Mouse (Mus musculus): ENCODE measurements around the gene Atp6v1c2. TPM values are rescaled to one million over a fixed set of nuclear protein-coding genes. Genes with fewer than 3 reads are reported as not detected.
A peak's percentile ranks its signal among the peaks of the same experiment; 100 is the strongest.

Gene Atp6v1c2
- total and polyA plus RNA-seq, 3 experiments: 0.19 to 0.42 TPM; not detected in 1

DNA sequence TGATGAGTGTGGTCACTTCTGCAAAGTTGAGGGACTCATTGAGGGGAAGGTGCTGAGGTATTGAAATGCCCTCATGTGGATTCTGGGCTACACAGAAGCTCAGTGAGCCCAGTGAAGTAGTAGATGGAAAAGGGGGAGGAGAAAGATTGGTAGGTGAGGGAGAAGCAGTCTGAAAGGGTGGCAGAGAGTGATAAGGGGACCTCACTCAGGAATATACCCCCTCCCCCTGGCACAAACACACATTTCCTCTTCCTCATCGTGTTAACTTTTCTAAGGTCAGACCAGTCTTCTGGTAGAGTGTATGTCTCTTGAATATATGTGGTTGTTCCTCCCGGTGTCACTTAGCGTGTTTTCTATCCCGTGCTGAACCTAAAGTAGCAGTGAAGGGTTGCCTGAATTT is 46.1 kb upstream of the Atp6v1c2 start:
- Histone ChIP-seq H3K79me2 (replicated peaks; ENCODE audit: control insufficient read depth, extremely low read depth, insufficient read depth, poor library complexity, severe bottlenecking) (no peaks in the 10 kb centered on the region), H3K4me3 (replicated peaks in 1 of 3; ENCODE audit: low read depth in 2 of 3, low read length in 2 of 3, poor library complexity in 1 of 3) (no peak overlapping the region), H3K9ac (ENCODE audit: insufficient read depth, low read depth) (no peak overlapping the region), H3K27ac (ENCODE audit: insufficient read depth, low read depth) (no peak overlapping the region), H3K9me3 (replicated peaks; ENCODE audit: low read length) (no peaks in the 10 kb centered on the region), H3K36me3 (replicated peaks in 1 of 2; ENCODE audit: control insufficient read depth in 1 of 2, insufficient read depth in 1 of 2, low read length in 1 of 2) (peaks cover 60 to 91% of the 10 kb centered on the region in 2 experiments), H3K27me3 (replicated peaks) (no peaks in the 10 kb centered on the region), H3K4me1 (ENCODE audit: control insufficient read depth in 1 of 2, insufficient read depth in 2 of 2) (peaks cover 0 to 57% of the 10 kb centered on the region in 2 experiments; a peak in 2 of 4 replicates), H3K4me2 (ENCODE audit: insufficient read depth, low read depth, poor library complexity, severe bottlenecking) (no peak overlapping the region)
- in situ Hi-C loops (cut with MboI; ENCODE audit: low pct_ligation_motif_present, low pct_unique_long_range_greater_than_20kb, low sequenced_read_pairs) (no loop called here), dilution Hi-C loops (cut with MboI; ENCODE audit: extremely low pct_ligation_motif_present, extremely low pct_unique_long_range_greater_than_20kb, low sequenced_read_pairs) (no loop called here)
- no peak for DNase-seq (ENCODE audit: extremely low read depth)
- no peak for TF ChIP-seq KAT2A (IDR thresholded peaks at IDR 0.05; ENCODE audit: insufficient replicate concordance, low read length)

DNA sequence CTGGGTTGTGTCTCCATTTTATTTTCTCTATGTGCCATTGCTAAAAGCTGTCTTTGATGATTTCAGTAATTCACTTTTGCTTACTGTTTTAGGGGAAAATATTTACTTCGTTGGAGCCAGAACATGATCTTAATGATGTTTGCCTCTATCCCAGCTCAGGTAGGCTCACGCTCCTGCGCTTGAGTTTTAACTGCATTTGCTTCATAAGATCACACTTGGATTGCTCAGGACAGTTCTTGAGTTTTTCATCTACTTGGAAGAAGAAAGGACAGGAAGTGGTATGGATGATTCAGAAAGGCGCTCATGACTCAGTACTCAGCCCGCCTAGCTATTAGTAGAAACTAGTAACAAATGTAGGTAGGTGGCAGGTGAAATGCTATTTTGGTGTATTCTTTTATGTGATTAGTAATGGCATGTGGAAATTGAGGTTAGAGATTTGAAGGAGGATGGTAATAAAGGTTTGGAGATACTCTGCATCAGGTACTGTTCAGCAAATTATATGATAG is 44.4 kb upstream of the Atp6v1c2 start:
- Histone ChIP-seq H3K79me2 (replicated peaks; ENCODE audit: control insufficient read depth, extremely low read depth, insufficient read depth, poor library complexity, severe bottlenecking) (no peaks in the 10 kb centered on the region), H3K9me3 (replicated peaks; ENCODE audit: low read length) (no peaks in the 10 kb centered on the region), H3K4me2 (ENCODE audit: insufficient read depth, low read depth, poor library complexity, severe bottlenecking) (no peak overlapping the region), H3K27me3 (replicated peaks) (no peaks in the 10 kb centered on the region), H3K9ac (ENCODE audit: insufficient read depth, low read depth) (no peak overlapping the region), H3K27ac (ENCODE audit: insufficient read depth, low read depth) (no peak overlapping the region), H3K4me1 (ENCODE audit: control insufficient read depth in 1 of 2, insufficient read depth in 2 of 2) (peaks cover 0 to 52% of the 10 kb centered on the region in 2 experiments; a peak in 2 of 4 replicates), H3K4me3 (replicated peaks in 1 of 3; ENCODE audit: low read depth in 2 of 3, low read length in 2 of 3, poor library complexity in 1 of 3) (no peak overlapping the region), H3K36me3 (replicated peaks in 1 of 2; ENCODE audit: control insufficient read depth in 1 of 2, insufficient read depth in 1 of 2, low read length in 1 of 2) (peaks cover 61 to 92% of the 10 kb centered on the region in 2 experiments)
- TF ChIP-seq MAFK (IDR thresholded peaks at IDR 0.05; ENCODE audit: insufficient replicate concordance, low read length): no peak
- peak; percentile 18; the same call in 1 of the 2 replicates for TF ChIP-seq IRF4 (IDR thresholded peaks at IDR 0.05; ENCODE audit: low read depth, low read length)
- no peak; the same call in 1 of the 2 replicates for TF ChIP-seq EP300 (IDR thresholded peaks at IDR 0.05; ENCODE audit: low read length)
- no peak for TF ChIP-seq MYC (IDR thresholded peaks at IDR 0.05; ENCODE audit: low read depth, low read length)
- TF ChIP-seq POLR2A (IDR thresholded peaks at IDR 0.05; ENCODE audit: low read depth, low read length): no peak
- no peak for TF ChIP-seq ELF1 (IDR thresholded peaks at IDR 0.05; ENCODE audit: low read depth, low read length)
- no peak for TF ChIP-seq HCFC1 (IDR thresholded peaks at IDR 0.05; ENCODE audit: low read depth, low read length)
- TF ChIP-seq MEF2A (IDR thresholded peaks at IDR 0.05; ENCODE audit: borderline replicate concordance, low read depth, low read length): peak; percentile 47; the same call in 1 of the 2 replicates
- peak; percentile 39; the same call in 1 of the 2 replicates for TF ChIP-seq ETS1 (conservative IDR thresholded peaks at IDR 0.05; ENCODE audit: low read depth, low read length)
- TF ChIP-seq TCF12 (IDR thresholded peaks at IDR 0.05; ENCODE audit: low read depth, low read length): no peak
- TF ChIP-seq KAT2A (IDR thresholded peaks at IDR 0.05; ENCODE audit: insufficient replicate concordance, low read length): no peak
- no peak for TF ChIP-seq E2F4 (IDR thresholded peaks at IDR 0.05; ENCODE audit: insufficient replicate concordance, low read depth, low read length)
- TF ChIP-seq CTCF (conservative IDR thresholded peaks at IDR 0.05 in 1 of 2, IDR thresholded peaks at IDR 0.05 in 1 of 2; ENCODE audit: low read depth in 2 of 2, low read length in 2 of 2): no peak
- TF ChIP-seq UBTF (IDR thresholded peaks at IDR 0.05; ENCODE audit: low read depth, low read length): no peak
- TF ChIP-seq SIN3A (IDR thresholded peaks at IDR 0.05; ENCODE audit: low read length): no peak
- in situ Hi-C loops (cut with MboI; ENCODE audit: low pct_ligation_motif_present, low pct_unique_long_range_greater_than_20kb, low sequenced_read_pairs): loop anchor here (25.0 kb wide), 1 partner anchor 289 kb away; no protein-coding TSS in a partner anchor
- no peak for DNase-seq (ENCODE audit: extremely low read depth)
- dilution Hi-C loops (cut with MboI; ENCODE audit: extremely low pct_ligation_motif_present, extremely low pct_unique_long_range_greater_than_20kb, low sequenced_read_pairs): no loop called here

Measured in CH12.LX (cell line).